8 mouse cellular contexts compared by ENCODE assay signal in genomic region chr11:102603496-102603850, GRCm38 (mm10). TPM values are rescaled to one million over a fixed set of nuclear protein-coding genes. Genes with fewer than 3 reads are reported as not detected.
DNase-seq lines count a peak whose midpoint lies in the region; ATAC-seq lines count a peak whose summit lies in the region.

No protein-coding gene starts in this region.

- 0 out of 2 replicates have a peak, but pooled peaks have one; percentile 49 for ATAC-seq in heart, embryonic 13.5 days (ENCODE audit: extremely low read depth, insufficient number of reproducible peaks, low FRiP score, low TSS enrichment)

- H3K9me3 ChIP-seq in heart, embryonic 13.5 days = no peaks in the 10 kb centered on the region

- H3K36me3 ChIP-seq in heart, embryonic 13.5 days = peaks cover 4% of the 10 kb centered on the region; the same call in 1 of the 2 replicates

- intact Hi-C loops in heart, postnatal 25 days (cut with DNase I) = loop anchor here (2.0 kb wide), 1 partner anchor 25 kb away; the partner anchor contains the start of gene Gm11627

- H3K4me3 ChIP-seq in heart, embryonic 13.5 days = peak overlapping the region; percentile 85

- DNase-seq in heart, adult 11 months = peak; percentile 96
- no peak for DNase-seq in heart, postnatal 25 days (ENCODE audit: low spot score)
- peak; percentile 95 for DNase-seq in embryo, embryonic 10.5 days (ENCODE audit: low spot score)
- peak; percentile 82 for DNase-seq in kidney, postnatal 10 days
- peak; percentile 65 to 66 for DNase-seq in lung, postnatal 4 days
- DNase-seq in testis, postnatal 10 days (ENCODE audit: low spot score) = peak; percentile 68
- DNase-seq in Muller cell, postnatal 12 days (ENCODE audit: inconsistent ontology term) = no peak

- peaks cover 19% of the 10 kb centered on the region for H3K4me1 ChIP-seq in heart, embryonic 13.5 days

- H3K4me2 ChIP-seq in heart, embryonic 13.5 days = peak overlapping the region; percentile 79

- peak overlapping the region; percentile 89 for H3K9ac ChIP-seq in heart, embryonic 13.5 days

- H3K27ac ChIP-seq in heart, embryonic 13.5 days (replicated peaks) = peak overlapping the region; percentile 99

- peaks cover 11% of the 10 kb centered on the region for H3K27me3 ChIP-seq in heart, embryonic 13.5 days (replicated peaks)

- 4% methylated on average over 10 of the region's 10 CpGs for WGBS in heart, embryonic 13.5 days

RNA-seq across cellular contexts. Expression of gene Fzd2, which starts 0.7 kb away (rescaled TPM):
- 1 to 10 TPM; 4.7 to 5.0 TPM for total RNA-seq in heart, postnatal 25 days (2021)
- polyA plus RNA-seq in heart, embryonic 13.5 days (2015; fragmentation: Nextera tagmentation; extraction: Ambion mirVana) = 19.1 and 22.0 TPM in 2 replicates

RNA-seq across cellular contexts. Expression of gene Gm11627, which starts 24.2 kb away (rescaled TPM):
- total RNA-seq in heart, postnatal 25 days (2021) = 1 to 10 TPM; 2.2 TPM
- 10.5 and 13.8 TPM in 2 replicates for polyA plus RNA-seq in heart, embryonic 13.5 days (2015; fragmentation: Nextera tagmentation; extraction: Ambion mirVana)

RNA-seq across cellular contexts. Expression of gene Gpatch8, which starts 47.3 kb away (rescaled TPM):
- 10 to 100 TPM; 19.3 to 23.2 TPM for total RNA-seq in heart, postnatal 25 days (2021)
- 36.1 and 39.0 TPM in 2 replicates for polyA plus RNA-seq in heart, embryonic 13.5 days (2015; fragmentation: Nextera tagmentation; extraction: Ambion mirVana)

Comparison
In these comparisons a context has a peak if more than half of its experiments do, and no peak if none do; other contexts are left out.
1. DNase-seq: peak in heart, adult 11 months (single experiment), embryo, embryonic 10.5 days (single experiment), kidney, postnatal 10 days (single experiment), lung, postnatal 4 days (2 of 2) and testis, postnatal 10 days (single experiment); none in heart, postnatal 25 days (single experiment) and Muller cell, postnatal 12 days (single experiment).